Mouse (Mus musculus) brain, embryonic 14.5 days (tissue): Measurements from ENCODE around the gene Hoxd3.

Source experiments
- CTCF ChIP-seq: fragments of 200-500 bp; IDR thresholded peaks from 2 replicates; pipeline ENCODE4 v1.5.1; 2012; ENCODE audit warnings: inconsistent platforms, mild to moderate bottlenecking, moderate library complexity, borderline replicate concordance; ENCODE audit not compliant: insufficient read depth, insufficient read length; ENCODE audit errors: extremely low read depth
- POLR2A ChIP-seq: fragments of 200-500 bp; IDR thresholded peaks from 2 replicates; pipeline ENCODE4 v1.6.1; 2012; ENCODE audit warnings: mild to moderate bottlenecking, inconsistent platforms, borderline replicate concordance; ENCODE audit not compliant: poor library complexity, insufficient read depth, insufficient read length, severe bottlenecking; ENCODE audit errors: extremely low read depth

DNA sequence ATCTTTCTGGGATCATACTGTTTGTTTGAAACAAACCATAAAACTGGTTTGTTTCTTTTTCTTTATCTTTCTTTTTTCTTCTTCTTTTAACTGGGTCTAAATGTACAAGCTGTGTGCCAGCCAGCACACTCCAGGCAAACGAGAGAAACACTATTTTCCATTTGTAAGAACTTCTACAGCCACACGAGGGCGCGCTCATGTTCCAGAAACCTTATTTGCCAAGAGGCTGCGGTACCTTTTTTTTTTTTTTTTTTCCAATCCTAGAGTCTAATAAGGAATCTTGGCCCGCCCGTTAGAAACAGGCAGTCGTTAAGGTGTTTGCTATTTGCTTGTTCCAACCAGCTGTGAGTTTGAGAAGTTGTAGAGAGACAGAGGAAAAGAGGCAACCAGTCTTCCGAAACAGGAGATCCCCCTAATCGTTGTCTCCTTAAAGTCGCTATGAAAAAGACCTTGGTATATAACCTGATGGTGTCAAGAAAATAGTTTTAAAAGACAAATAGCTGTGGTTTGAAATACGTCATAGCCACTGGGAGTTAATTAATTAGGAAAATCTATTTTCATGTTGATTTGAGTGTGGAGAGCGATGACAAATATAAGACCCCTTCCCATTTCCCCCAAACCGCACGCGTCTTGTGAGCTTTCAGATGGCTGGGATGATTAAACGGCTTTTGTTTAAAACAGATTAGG lies 25.3 kb upstream of the Hoxd3 start:
- TF ChIP-seq CTCF (peak; percentile 67; the same call in 1 of the 2 replicates), POLR2A (no peak)
